Mouse (Mus musculus) natural killer cell, adult 2 months (primary cell): ENCODE measurements around the gene Glrx2.

Experiments
- DNase-seq, 2 experiments: peaks; one replicate each; pipeline ENCODE4 v3.0.0; 2022; ENCODE audit warnings: low spot score in 2 of 2

The Glrx2 gene

GRCm38 (mm10) chr1:143745871-143746270 is 29.7 kb downstream of the Glrx2 start:
- no peak for DNase-seq

- no peak for DNase-seq
Observed at GRCm38 (mm10) chr1:143762159-143762558, 46.0 kb downstream of the Glrx2 start.

- no peak for DNase-seq
Observed at GRCm38 (mm10) chr1:143764443-143764842, 48.3 kb downstream of the Glrx2 start.

GRCm38 (mm10) chr1:143765801-143766200 is 49.7 kb downstream of the Glrx2 start:
- no peak for DNase-seq

GRCm38 (mm10) chr1:143766238-143766637 is 50.1 kb downstream of the Glrx2 start:
- DNase-seq, result no peak

GRCm38 (mm10) chr1:143770444-143771109 is 54.4 kb downstream of the Glrx2 start:
- DNase-seq, result no peak

GRCm38 (mm10) chr1:143773082-143773481 is 56.9 kb downstream of the Glrx2 start:
- no peak for DNase-seq

GRCm38 (mm10) chr1:143773909-143774308 is 57.8 kb downstream of the Glrx2 start:
- DNase-seq, result no peak

- peak; percentile 96 to 98 for DNase-seq
Observed at GRCm38 (mm10) chr1:143776446-143777411, 60.6 kb downstream of the Glrx2 start, which contains the start of the genes Trove2 and Uchl5. TSS of gene Trove2 (minus strand) at chr1:143777068. TSS of gene Uchl5 (plus strand) at chr1:143777272.

GRCm38 (mm10) chr1:143777558-143778218 is 61.5 kb downstream of the Glrx2 start:
- DNase-seq, result no peak

- DNase-seq, result peak; percentile 43 to 60
Observed at GRCm38 (mm10) chr1:143788584-143789227, 72.6 kb downstream of the Glrx2 start.
